Comparison of ENCODE assay signal across 17 mouse cellular contexts in the genomic region with DNA sequence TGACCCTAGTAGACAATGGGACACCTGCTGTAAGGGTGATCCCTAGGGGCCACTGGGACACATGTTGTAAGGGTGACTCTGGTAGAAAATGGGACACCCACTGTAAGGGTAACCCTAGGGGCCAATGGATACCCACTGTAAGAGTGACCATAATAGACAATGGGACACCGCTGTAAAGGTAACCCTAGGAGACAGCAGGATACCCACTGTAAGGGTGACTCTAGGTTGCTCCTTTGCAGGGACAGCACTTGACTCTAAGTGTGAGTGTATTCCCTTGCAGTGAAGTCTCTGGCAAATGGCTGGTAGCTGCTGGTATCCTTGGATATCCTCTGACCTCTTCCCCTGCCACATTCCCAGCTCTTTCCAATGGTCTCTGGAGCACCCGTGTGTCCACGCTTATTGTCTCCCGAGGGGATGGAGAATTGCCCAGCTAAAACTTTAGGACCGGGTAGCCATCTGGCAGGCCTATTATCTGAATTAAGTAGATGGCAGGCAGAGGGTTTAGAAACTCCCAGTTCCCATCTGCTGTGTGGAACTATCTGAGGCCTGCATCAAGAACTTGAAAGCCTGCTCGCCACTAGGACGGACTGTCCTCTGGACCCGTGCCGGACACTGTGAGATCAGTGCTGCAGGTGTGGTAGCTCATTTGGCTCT.
A peak's percentile ranks its signal among the peaks of the same experiment; 100 is the strongest.
DNase-seq lines count a peak whose midpoint lies in the region; ATAC-seq and TF ChIP-seq lines count a peak whose summit lies in the region.
"Had no signal": no experiment of that assay in that cellular context is flagged by ENCODE, and none has a peak within 500 bp of the region (broad histone marks: within the 10 kb centered on the region; RNA-seq: fewer than 3 reads in every experiment).

No protein-coding gene starts in this region.

- no peaks in the 10 kb centered on the region for H3K36me3 ChIP-seq in hindbrain, postnatal 0 days (ENCODE audit: insufficient read depth, low read length)
- no peaks in the 10 kb centered on the region for H3K36me3 ChIP-seq in hindbrain, embryonic 10.5 days
- H3K36me3 ChIP-seq: kidney, embryonic 15.5 days had no signal

- H3K4me1 ChIP-seq in hindbrain, postnatal 0 days (ENCODE audit: insufficient read depth, low read length): no peaks in the 10 kb centered on the region
- no peaks in the 10 kb centered on the region for H3K4me1 ChIP-seq in hindbrain, embryonic 10.5 days (replicated peaks)
- H3K4me1 ChIP-seq: kidney, embryonic 15.5 days had no signal

- DNase-seq in hindbrain, postnatal 0 days (ENCODE audit: low spot score): peak; percentile 55
- DNase-seq in hindbrain, embryonic 10.5 days (ENCODE audit: low spot score): no peak
- peak; percentile 51 for DNase-seq in brain, adult 2 months (ENCODE audit: low read depth, low spot score)
- DNase-seq in cerebellum, adult 11-12 months: peak; percentile 39
- DNase-seq in cerebellum, postnatal 36 days: peak; percentile 36 to 37
- DNase-seq in layer of hippocampus, adult 11-12 months (ENCODE audit: low spot score): no peak
- DNase-seq in layer of hippocampus, postnatal 36 days: no peak
- DNase-seq: adrenal gland, postnatal 10 days; embryo, embryonic 11 days; forebrain, postnatal 0 days; gastrocnemius, adult 2 months; heart, adult 2 months; liver; lung, embryonic 14.5 days had no signal

- H3K27me3 ChIP-seq in hindbrain, postnatal 0 days (ENCODE audit: insufficient read depth, low read length): no peaks in the 10 kb centered on the region
- no peaks in the 10 kb centered on the region for H3K27me3 ChIP-seq in hindbrain, embryonic 10.5 days (ENCODE audit: insufficient read depth, poor library complexity, severe bottlenecking)
- H3K27me3 ChIP-seq: kidney, embryonic 15.5 days had no signal

- no peak for TF ChIP-seq CTCF in hindbrain, postnatal 0 days (IDR thresholded peaks at IDR 0.05; ENCODE audit: low read depth)

- peak; percentile 49; the same call in 1 of the 2 replicates for ATAC-seq in hindbrain, postnatal 0 days
- ATAC-seq: forebrain, postnatal 0 days; inflammation-experienced regulatory T-cells, adult 6 months had no signal

- H3K4me3 ChIP-seq in hindbrain, postnatal 0 days (ENCODE audit: low read length): no peak overlapping the region
- H3K4me3 ChIP-seq in hindbrain, embryonic 10.5 days: no peak overlapping the region
- H3K4me3 ChIP-seq: erythroblast, embryonic 14.5 days; gastrocnemius, adult 2 months; heart, adult 2 months; kidney, embryonic 15.5 days had no signal

- no peaks in the 10 kb centered on the region for H3K9me3 ChIP-seq in hindbrain, postnatal 0 days (ENCODE audit: low read length)
- H3K9me3 ChIP-seq in hindbrain, embryonic 10.5 days: no peaks in the 10 kb centered on the region
- H3K9me3 ChIP-seq: kidney, embryonic 15.5 days had no signal

- no peak overlapping the region for H3K27ac ChIP-seq in hindbrain, postnatal 0 days
- no peak overlapping the region for H3K27ac ChIP-seq in hindbrain, embryonic 10.5 days
- H3K27ac ChIP-seq: heart, adult 2 months; kidney, embryonic 15.5 days had no signal

- 47% methylated on average over 9 of the region's 9 CpGs for WGBS in hindbrain, postnatal 0 days
- 88% methylated on average over 9 of the region's 9 CpGs for WGBS in hindbrain, embryonic 10.5 days

- no peak overlapping the region for H3K4me2 ChIP-seq in hindbrain, postnatal 0 days (ENCODE audit: low read depth, low read length)
- H3K4me2 ChIP-seq: kidney, embryonic 15.5 days; lung, embryonic 14.5 days had no signal

- no peak overlapping the region for H3K9ac ChIP-seq in hindbrain, postnatal 0 days (replicated peaks; ENCODE audit: low read length)
- H3K9ac ChIP-seq: forebrain, postnatal 0 days; kidney, embryonic 15.5 days; lung, embryonic 14.5 days had no signal

Comparison
In these comparisons a context has a peak if more than half of its experiments do, and no peak if none do; other contexts are left out.
1. DNase-seq: peak in hindbrain, postnatal 0 days (single experiment), brain, adult 2 months (single experiment), cerebellum, adult 11-12 months (single experiment) and cerebellum, postnatal 36 days (2 of 2); none in hindbrain, embryonic 10.5 days (single experiment), layer of hippocampus, adult 11-12 months (single experiment) and layer of hippocampus, postnatal 36 days (0 of 2).